ENCODE assay signal across 19 mouse cellular contexts in the genomic region with DNA sequence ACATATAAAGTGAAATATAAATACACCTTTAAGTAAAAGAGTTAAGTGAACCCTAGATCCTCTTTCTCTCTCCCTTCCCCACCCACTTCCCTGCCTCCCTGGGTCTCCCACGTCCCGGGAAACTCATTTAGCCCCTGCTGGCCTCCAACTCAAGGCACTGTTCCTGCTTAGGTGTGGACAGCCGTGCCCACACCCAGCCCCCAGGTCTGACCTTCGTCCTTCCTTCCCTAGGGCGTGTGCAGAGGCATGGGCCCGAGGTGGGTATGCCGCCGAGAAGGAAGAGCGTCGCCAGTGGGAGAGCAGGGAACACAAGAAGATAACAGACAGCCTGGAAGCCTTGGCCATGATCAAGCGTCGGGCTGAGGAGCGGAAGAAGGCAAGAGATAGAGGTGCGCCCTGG. TPM values are rescaled to one million over a fixed set of nuclear protein-coding genes. Genes with fewer than 3 reads are reported as not detected.
DNase-seq lines count a peak whose midpoint lies in the region; ATAC-seq and TF ChIP-seq lines count a peak whose summit lies in the region.
"Had no signal": no experiment of that assay in that cellular context is flagged by ENCODE, and none has a peak within 500 bp of the region (broad histone marks: within the 10 kb centered on the region; RNA-seq: fewer than 3 reads in every experiment).

No protein-coding gene starts in this region.

- 68% methylated on average over 14 of the region's 14 CpGs for WGBS in intestine, embryonic 14.5 days
- WGBS in large intestine, adult 2 months, result 30% methylated on average over 14 of the region's 14 CpGs
- 68% methylated on average over 14 of the region's 14 CpGs for WGBS in stomach, postnatal 0 days

- peak; percentile 61 for ATAC-seq in intestine, embryonic 14.5 days (replicated peaks; ENCODE audit: low FRiP score, low TSS enrichment, low read depth)
- ATAC-seq in stomach, postnatal 0 days (ENCODE audit: low FRiP score, low TSS enrichment), result peak; percentile 46; the same call in 1 of the 2 replicates
- ATAC-seq: forebrain, embryonic 14.5 days had no signal

- peaks cover 33% of the 10 kb centered on the region for H3K4me1 ChIP-seq in E14TG2a.4 (replicated peaks; ENCODE audit: low read depth, low read length)
- 0 out of 2 replicates have a peak, but pooled peaks cover 4% of the 10 kb centered on the region for H3K4me1 ChIP-seq in intestine, embryonic 14.5 days (replicated peaks; ENCODE audit: control insufficient read depth, insufficient read depth, low read length)
- H3K4me1 ChIP-seq in stomach, postnatal 0 days (replicated peaks; ENCODE audit: control insufficient read depth, insufficient read depth), result no peaks in the 10 kb centered on the region

- H3K27ac ChIP-seq in intestine, embryonic 14.5 days (ENCODE audit: low read depth), result no peak overlapping the region
- no peak overlapping the region for H3K27ac ChIP-seq in stomach, postnatal 0 days (replicated peaks)
- H3K27ac ChIP-seq: embryonic facial prominence, embryonic 10.5 days; forebrain, embryonic 10.5 days; gastrocnemius, adult 2 months had no signal

- 0 out of 2 replicates have a peak overlapping the region, but pooled peaks have one; percentile 37 for H3K4me3 ChIP-seq in E14TG2a.4 (replicated peaks; ENCODE audit: low read length)
- H3K4me3 ChIP-seq in intestine, embryonic 14.5 days (ENCODE audit: low read depth, low read length), result no peak overlapping the region
- H3K4me3 ChIP-seq in stomach, postnatal 0 days (ENCODE audit: low read depth, low read length), result no peak overlapping the region
- H3K4me3 ChIP-seq: embryonic facial prominence, embryonic 10.5 days; erythroblast, embryonic 14.5 days; forebrain, embryonic 10.5 days; gastrocnemius, adult 2 months; heart, embryonic 12.5 days had no signal

- TF ChIP-seq EP300 in stomach, postnatal 0 days (optimal IDR thresholded peaks at IDR 0.05), result no peak

- no peak for TF ChIP-seq CTCF in E14TG2a.4 (conservative IDR thresholded peaks at IDR 0.05; ENCODE audit: low read length)
- no peak for TF ChIP-seq CTCF in stomach, postnatal 0 days (IDR thresholded peaks at IDR 0.05; ENCODE audit: low read depth)

- no peak overlapping the region for H3K9ac ChIP-seq in intestine, embryonic 14.5 days (ENCODE audit: low read length)
- H3K9ac ChIP-seq in stomach, postnatal 0 days (ENCODE audit: low read length), result no peak overlapping the region
- H3K9ac ChIP-seq: heart, embryonic 12.5 days had no signal

- H3K9me3 ChIP-seq in E14TG2a.4 (ENCODE audit: low read length), result peaks cover 10% of the 10 kb centered on the region; the same call in 1 of the 2 replicates
- no peaks in the 10 kb centered on the region for H3K9me3 ChIP-seq in intestine, embryonic 14.5 days (ENCODE audit: control insufficient read depth, low read length)
- no peaks in the 10 kb centered on the region for H3K9me3 ChIP-seq in stomach, postnatal 0 days (ENCODE audit: control insufficient read depth, low read length)
- H3K9me3 ChIP-seq: embryonic facial prominence, embryonic 10.5 days; forebrain, embryonic 10.5 days; heart, embryonic 12.5 days had no signal

- H3K36me3 ChIP-seq in E14TG2a.4 (ENCODE audit: insufficient read depth, low read length), result no peaks in the 10 kb centered on the region
- H3K36me3 ChIP-seq in intestine, embryonic 14.5 days (ENCODE audit: control insufficient read depth, insufficient read depth, low read length), result no peaks in the 10 kb centered on the region
- H3K36me3 ChIP-seq in stomach, postnatal 0 days (ENCODE audit: control insufficient read depth, insufficient read depth, low read length), result no peaks in the 10 kb centered on the region
- H3K36me3 ChIP-seq: embryonic facial prominence, embryonic 10.5 days; forebrain, embryonic 10.5 days; heart, embryonic 12.5 days had no signal

- no peak for DNase-seq in intestine, embryonic 14.5 days (ENCODE audit: low spot score)
- peak; percentile 62 for DNase-seq in large intestine, adult 2 months (ENCODE audit: low read depth, low spot score)
- DNase-seq in stomach, postnatal 0 days (ENCODE audit: low spot score), result peak; percentile 51
- DNase-seq in thymus, postnatal 36 days, result no peak
- DNase-seq in lung, adult 18-20 months, result no peak
- DNase-seq: adrenal gland, adult 8-10 months; adrenal gland, postnatal 36 days; cerebellum, adult 2 months; cerebellum, postnatal 10 days; gastrocnemius, adult 2 months; gastrocnemius, postnatal 25 days had no signal

- H3K27me3 ChIP-seq in E14TG2a.4 (ENCODE audit: insufficient read depth, low read length), result 0 out of 2 replicates have a peak, but pooled peaks cover 3% of the 10 kb centered on the region
- no peaks in the 10 kb centered on the region for H3K27me3 ChIP-seq in intestine, embryonic 14.5 days (replicated peaks; ENCODE audit: control insufficient read depth, insufficient read depth, low read length)
- no peaks in the 10 kb centered on the region for H3K27me3 ChIP-seq in stomach, postnatal 0 days (ENCODE audit: control insufficient read depth, insufficient read depth, low read length)

- H3K4me2 ChIP-seq in intestine, embryonic 14.5 days (ENCODE audit: low read length), result no peak overlapping the region
- no peak overlapping the region for H3K4me2 ChIP-seq in stomach, postnatal 0 days (replicated peaks; ENCODE audit: low read depth)
- H3K4me2 ChIP-seq: heart, embryonic 12.5 days had no signal

RNA-seq across cellular contexts. Expression of a gene that starts 14.7 kb away (rescaled TPM):
- 12.6 and 13.0 TPM in 2 replicates for polyA plus RNA-seq in intestine, embryonic 14.5 days (2014; fragmentation: Nextera tagmentation; extraction: Ambion mirVana)
- 19.2 and 21.5 TPM in 2 replicates for polyA plus RNA-seq in large intestine, adult 2 months (2012; rRNA removed)
- 5.9 and 6.2 TPM in 2 replicates for polyA plus RNA-seq in stomach, postnatal 0 days (2015; fragmentation: Nextera tagmentation; extraction: Ambion mirVana)

RNA-seq across cellular contexts. Expression of a gene that starts 15.3 kb away (rescaled TPM):
- polyA plus RNA-seq in intestine, embryonic 14.5 days (2014; fragmentation: Nextera tagmentation; extraction: Ambion mirVana), result 0.37 and 0.89 TPM in 2 replicates
- polyA plus RNA-seq in large intestine, adult 2 months (2012; rRNA removed), result 3.5 and 7.3 TPM in 2 replicates
- 0.24 and 0.30 TPM in 2 replicates for polyA plus RNA-seq in stomach, postnatal 0 days (2015; fragmentation: Nextera tagmentation; extraction: Ambion mirVana)
- polyA plus RNA-seq: erythroblast, embryonic 14.5 days had no signal

RNA-seq across cellular contexts. Expression of a gene that starts 15.4 kb away (rescaled TPM):
- 36.6 and 38.0 TPM in 2 replicates for polyA plus RNA-seq in intestine, embryonic 14.5 days (2014; fragmentation: Nextera tagmentation; extraction: Ambion mirVana)
- 19.1 and 23.9 TPM in 2 replicates for polyA plus RNA-seq in large intestine, adult 2 months (2012; rRNA removed)
- polyA plus RNA-seq in stomach, postnatal 0 days (2015; fragmentation: Nextera tagmentation; extraction: Ambion mirVana), result 21.3 and 21.4 TPM in 2 replicates

RNA-seq across cellular contexts. Expression of a gene that starts 22.2 kb away (rescaled TPM):
- polyA plus RNA-seq in intestine, embryonic 14.5 days (2014; fragmentation: Nextera tagmentation; extraction: Ambion mirVana), result 0.09 TPM in 1 of 2 replicates, not detected in the other
- 0.12 and 0.62 TPM in 2 replicates for polyA plus RNA-seq in large intestine, adult 2 months (2012; rRNA removed)
- polyA plus RNA-seq in stomach, postnatal 0 days (2015; fragmentation: Nextera tagmentation; extraction: Ambion mirVana), result not detected in 2 replicates
- polyA plus RNA-seq: erythroblast, embryonic 14.5 days; G1E; heart, embryonic 12.5 days; hindbrain, embryonic 11.5 days had no signal

RNA-seq across cellular contexts. Expression of a gene that starts 31.8 kb away (rescaled TPM):
- 107 and 121 TPM in 2 replicates for polyA plus RNA-seq in intestine, embryonic 14.5 days (2014; fragmentation: Nextera tagmentation; extraction: Ambion mirVana)
- polyA plus RNA-seq in large intestine, adult 2 months (2012; rRNA removed), result 54.3 and 69.2 TPM in 2 replicates
- 37.1 and 38.4 TPM in 2 replicates for polyA plus RNA-seq in stomach, postnatal 0 days (2015; fragmentation: Nextera tagmentation; extraction: Ambion mirVana)

Comparison
In these comparisons a context has a peak if more than half of its experiments do, and no peak if none do; other contexts are left out.
1. DNase-seq: peak in large intestine, adult 2 months (single experiment) and stomach, postnatal 0 days (single experiment); none in intestine, embryonic 14.5 days (single experiment), thymus, postnatal 36 days (0 of 2) and lung, adult 18-20 months (0 of 2).